Mouse (Mus musculus): ENCODE measurements around the gene Pld2. TPM values are rescaled to one million over a fixed set of nuclear protein-coding genes. Genes with fewer than 3 reads are reported as not detected.
A peak's percentile ranks its signal among the peaks of the same experiment; 100 is the strongest.

Pld2 gene
- total and polyA plus RNA-seq, 3 experiments: 0.15 to 0.39 TPM; not detected in 1

GRCm38 (mm10) chr11:70504970-70505369 is 34.9 kb upstream of the Pld2 start, which contains the start of gene Tm4sf5:
Gene Tm4sf5 (plus strand): TSS chr11:70505244.
- DNase-seq (ENCODE audit: low read depth, low spot score): peak; percentile 57
- Histone ChIP-seq H3K27ac (ENCODE audit: control insufficient read depth, low read depth, low read length) (no peak within 1 kb of the TSS), H3K79me2 (ENCODE audit: control insufficient read depth, insufficient read depth, low read length, poor library complexity) (no peaks in the 10 kb centered on the region), H3K9me3 (replicated peaks; ENCODE audit: insufficient read depth, low read length) (no peaks in the 10 kb centered on the region), H3K4me3 (ENCODE audit: control insufficient read depth in 1 of 2, insufficient read depth in 1 of 2, low read depth in 2 of 2, low read length in 2 of 2) (peak within 1 kb of the TSS in 1 of 2 experiments; percentile 65; a peak in 3 of 4 replicates), H3K9ac (ENCODE audit: control insufficient read depth, low read depth, low read length, poor library complexity, severe bottlenecking) (no peak within 1 kb of the TSS; the same call in none of the 2 replicates), H3K27me3 (ENCODE audit: control insufficient read depth in 1 of 2, insufficient read depth in 2 of 2, low read length in 2 of 2) (peaks cover 12 to 17% of the 10 kb centered on the region in 2 experiments), H3K4me1 (ENCODE audit: control insufficient read depth in 1 of 2, insufficient read depth in 2 of 2, low read length in 2 of 2) (peaks cover 0 to 18% of the 10 kb centered on the region in 2 experiments; a peak in 2 of 4 replicates), H3K36me3 (ENCODE audit: control insufficient read depth in 1 of 2, insufficient read depth in 2 of 2, low read length in 2 of 2) (peaks cover 0 to 12% of the 10 kb centered on the region in 2 experiments; a peak in 2 of 4 replicates)
- TF ChIP-seq SMC3 (IDR thresholded peaks at IDR 0.05; ENCODE audit: low read depth, low read length) (peak; percentile 14; the same call in 1 of the 2 replicates), MAZ (IDR thresholded peaks at IDR 0.05; ENCODE audit: low read depth, low read length) (peak; percentile 49; the same call in 1 of the 2 replicates), ZC3H11A (IDR thresholded peaks at IDR 0.05; ENCODE audit: low read depth, low read length) (no peak), TCF12 (IDR thresholded peaks at IDR 0.05; ENCODE audit: low read depth, low read length) (peak; percentile 39; the same call in 1 of the 2 replicates), GATA1 (IDR thresholded peaks at IDR 0.05; ENCODE audit: low read depth, low read length) (peak; percentile 52; the same call in 1 of the 2 replicates), UBTF (IDR thresholded peaks at IDR 0.05; ENCODE audit: borderline replicate concordance, insufficient read depth, low read depth, low read length) (no peak), BHLHE40 (IDR thresholded peaks at IDR 0.05; ENCODE audit: borderline replicate concordance, low read depth, low read length) (no peak), SIN3A (IDR thresholded peaks at IDR 0.05; ENCODE audit: low read length) (peak; percentile 32; the same call in 1 of the 2 replicates), POLR2AphosphoS5 (IDR thresholded peaks at IDR 0.05; ENCODE audit: borderline replicate concordance, low read depth, low read length) (no peak), ETS1 (IDR thresholded peaks at IDR 0.05; ENCODE audit: low read depth, low read length) (0 out of 2 replicates have a peak, but pooled peaks have one; percentile 54), EP300 (IDR thresholded peaks at IDR 0.05; ENCODE audit: low read depth in 1 of 2, low read length in 2 of 2) (peak; percentile 27 to 32; a peak in 1 of 4 replicates), POLR2AphosphoS2 (IDR thresholded peaks at IDR 0.05; ENCODE audit: low read length) (no peak)

- peaks cover 0 to 18% of the 10 kb centered on the region in 2 experiments; a peak in 2 of 4 replicates for H3K4me1 ChIP-seq (ENCODE audit: control insufficient read depth in 1 of 2, insufficient read depth in 2 of 2, low read length in 2 of 2)
- peak overlapping the region; percentile 55 to 65 for H3K4me3 ChIP-seq (ENCODE audit: control insufficient read depth in 1 of 2, insufficient read depth in 1 of 2, low read depth in 2 of 2, low read length in 2 of 2)
- peak overlapping the region; percentile 50; the same call in 1 of the 2 replicates for H3K9ac ChIP-seq (ENCODE audit: control insufficient read depth, low read depth, low read length, poor library complexity, severe bottlenecking)
- no peak overlapping the region for H3K27ac ChIP-seq (ENCODE audit: control insufficient read depth, low read depth, low read length)
- peaks cover 0 to 12% of the 10 kb centered on the region in 2 experiments; a peak in 2 of 4 replicates for H3K36me3 ChIP-seq (ENCODE audit: control insufficient read depth in 1 of 2, insufficient read depth in 2 of 2, low read length in 2 of 2)
- peak; percentile 90 for DNase-seq (ENCODE audit: low read depth, low spot score)
- no peaks in the 10 kb centered on the region for H3K9me3 ChIP-seq (replicated peaks; ENCODE audit: insufficient read depth, low read length)
- H3K79me2 ChIP-seq (ENCODE audit: control insufficient read depth, insufficient read depth, low read length, poor library complexity): no peaks in the 10 kb centered on the region
- H3K27me3 ChIP-seq (ENCODE audit: control insufficient read depth in 1 of 2, insufficient read depth in 2 of 2, low read length in 2 of 2): peaks cover 9 to 15% of the 10 kb centered on the region in 2 experiments
- TF ChIP-seq ZMIZ1 (IDR thresholded peaks at IDR 0.05; ENCODE audit: low read depth, low read length) (no peak), MYC (IDR thresholded peaks at IDR 0.05; ENCODE audit: low read depth, low read length) (0 out of 2 replicates have a peak, but pooled peaks have one; percentile 41), ELF1 (IDR thresholded peaks at IDR 0.05; ENCODE audit: low read depth, low read length) (no peak), POLR2AphosphoS5 (IDR thresholded peaks at IDR 0.05; ENCODE audit: borderline replicate concordance, low read depth, low read length) (no peak), MXI1 (IDR thresholded peaks at IDR 0.05; ENCODE audit: low read depth, low read length) (peak; percentile 48; the same call in 1 of the 2 replicates), SMC3 (IDR thresholded peaks at IDR 0.05; ENCODE audit: low read depth, low read length) (peak; percentile 97), USF2 (IDR thresholded peaks at IDR 0.05; ENCODE audit: borderline replicate concordance in 1 of 2, insufficient read depth in 1 of 2, low read depth in 1 of 2, low read length in 2 of 2) (no peak), MEF2A (IDR thresholded peaks at IDR 0.05; ENCODE audit: extremely low read depth, insufficient replicate concordance, low read depth, low read length, poor library complexity, severe bottlenecking) (no peak), NRF1 (IDR thresholded peaks at IDR 0.05; ENCODE audit: insufficient read depth, low read depth, low read length, poor library complexity, severe bottlenecking) (no peak), BHLHE40 (IDR thresholded peaks at IDR 0.05; ENCODE audit: borderline replicate concordance, low read depth, low read length) (0 out of 2 replicates have a peak, but pooled peaks have one; percentile 18), TAL1 (IDR thresholded peaks at IDR 0.05; ENCODE audit: low read length) (no peak), USF1 (IDR thresholded peaks at IDR 0.05; ENCODE audit: low read depth, low read length) (no peak), SIN3A (IDR thresholded peaks at IDR 0.05; ENCODE audit: low read length) (peak; percentile 80), TCF12 (IDR thresholded peaks at IDR 0.05; ENCODE audit: low read depth, low read length) (no peak), CHD1 (IDR thresholded peaks at IDR 0.05; ENCODE audit: low read depth, low read length) (no peak), POLR2AphosphoS2 (IDR thresholded peaks at IDR 0.05; ENCODE audit: low read length) (no peak), UBTF (IDR thresholded peaks at IDR 0.05; ENCODE audit: borderline replicate concordance, insufficient read depth, low read depth, low read length) (no peak), ZKSCAN1 (IDR thresholded peaks at IDR 0.05; ENCODE audit: low read depth, low read length) (no peak), TBP (IDR thresholded peaks at IDR 0.05; ENCODE audit: low read depth, low read length) (peak; percentile 26; the same call in 1 of the 2 replicates), MYB (IDR thresholded peaks at IDR 0.05; ENCODE audit: low read depth, low read length) (no peak), ZC3H11A (IDR thresholded peaks at IDR 0.05; ENCODE audit: low read depth, low read length) (peak; percentile 95), POLR2A (IDR thresholded peaks at IDR 0.05; ENCODE audit: control insufficient read depth in 1 of 2, insufficient read depth in 1 of 2, low read depth in 1 of 2, low read length in 2 of 2, poor library complexity in 1 of 2) (no peak), ETS1 (IDR thresholded peaks at IDR 0.05; ENCODE audit: low read depth, low read length) (no peak), RCOR1 (IDR thresholded peaks at IDR 0.05; ENCODE audit: low read depth, low read length) (no peak)
Observed at GRCm38 (mm10) chr11:70506385-70506784, 33.5 kb upstream of the Pld2 start.

Measured in MEL (cell line).